Mouse (Mus musculus): ENCODE results near the gene Pan2. TPM values are rescaled to one million over a fixed set of nuclear protein-coding genes. Genes with fewer than 3 reads are reported as not detected.

Gene Pan2
- polyA plus RNA-seq, 1 experiment from 2014 or later, result 10.2 TPM

- H3K27ac ChIP-seq (ENCODE audit: low read depth), result peak overlapping the region; percentile 98
- no peak for TF ChIP-seq EP300 (IDR thresholded peaks at IDR 0.05; ENCODE audit: low read depth)
- TF ChIP-seq CTCF (IDR thresholded peaks at IDR 0.05; ENCODE audit: low read depth), result no peak
- DNase-seq, result no peak
- H3K9ac ChIP-seq (replicated peaks), result peak overlapping the region; percentile 86
- H3K4me2 ChIP-seq (ENCODE audit: low read depth, low read length), result peak overlapping the region; percentile 97
- ATAC-seq, result no peak
- no peaks in the 10 kb centered on the region for H3K9me3 ChIP-seq (ENCODE audit: low read length)
- H3K4me3 ChIP-seq (ENCODE audit: low read depth, low read length), result peak overlapping the region; percentile 88
- peaks cover 49% of the 10 kb centered on the region for H3K4me1 ChIP-seq (ENCODE audit: insufficient read depth)
- H3K36me3 ChIP-seq (replicated peaks; ENCODE audit: insufficient read depth, low read length), result peaks cover 3% of the 10 kb centered on the region; the same call in 1 of the 2 replicates
- no peaks in the 10 kb centered on the region for H3K27me3 ChIP-seq (ENCODE audit: insufficient read depth, low read length)
- 10% methylated on average over 5 of the region's 5 CpGs for WGBS (ENCODE audit: insufficient replicate concordance)
Measured at GRCm38 (mm10) chr10:128338415-128338814, 35.3 kb downstream of the Pan2 start.

GRCm38 (mm10) chr10:128338948-128339347 lies 35.8 kb downstream of the Pan2 start:
- Histone ChIP-seq H3K4me1 (ENCODE audit: insufficient read depth) (peaks cover 51% of the 10 kb centered on the region), H3K36me3 (replicated peaks; ENCODE audit: insufficient read depth, low read length) (peaks cover 3% of the 10 kb centered on the region; the same call in 1 of the 2 replicates), H3K4me2 (ENCODE audit: low read depth, low read length) (peak overlapping the region; percentile 97), H3K27ac (ENCODE audit: low read depth) (peak overlapping the region; percentile 98), H3K9me3 (ENCODE audit: low read length) (no peaks in the 10 kb centered on the region), H3K9ac (replicated peaks) (peak overlapping the region; percentile 86; the same call in 1 of the 2 replicates), H3K4me3 (ENCODE audit: low read depth, low read length) (peak overlapping the region; percentile 88), H3K27me3 (ENCODE audit: insufficient read depth, low read length) (no peaks in the 10 kb centered on the region)
- ATAC-seq (no peak), DNase-seq (no peak)
- no peak for TF ChIP-seq CTCF (IDR thresholded peaks at IDR 0.05; ENCODE audit: low read depth)
- WGBS (ENCODE audit: insufficient replicate concordance), result 36% methylated on average over 2 of the region's 2 CpGs

- H3K27me3 ChIP-seq (ENCODE audit: insufficient read depth, low read length), result no peaks in the 10 kb centered on the region
- no peak for ATAC-seq
- H3K4me3 ChIP-seq (ENCODE audit: low read depth, low read length), result no peak overlapping the region
- peaks cover 3% of the 10 kb centered on the region; the same call in 1 of the 2 replicates for H3K36me3 ChIP-seq (replicated peaks; ENCODE audit: insufficient read depth, low read length)
- no peaks in the 10 kb centered on the region for H3K9me3 ChIP-seq (ENCODE audit: low read length)
- no peak for TF ChIP-seq EP300 (IDR thresholded peaks at IDR 0.05; ENCODE audit: low read depth)
- peak; percentile 61 for TF ChIP-seq CTCF (IDR thresholded peaks at IDR 0.05; ENCODE audit: low read depth)
- peak overlapping the region; percentile 7; the same call in 1 of the 2 replicates for H3K4me2 ChIP-seq (ENCODE audit: low read depth, low read length)
- H3K9ac ChIP-seq (replicated peaks), result no peak overlapping the region
- no peak overlapping the region for H3K27ac ChIP-seq (ENCODE audit: low read depth)
- DNase-seq, result no peak
- peaks cover 58% of the 10 kb centered on the region for H3K4me1 ChIP-seq (ENCODE audit: insufficient read depth)
- WGBS (ENCODE audit: insufficient replicate concordance), result 56% methylated on average over 2 of the region's 2 CpGs
Measured at GRCm38 (mm10) chr10:128340257-128340656, 37.1 kb downstream of the Pan2 start.

- WGBS (ENCODE audit: insufficient replicate concordance), result 80% methylated on average over 1 of the region's 1 CpGs
- H3K4me2 ChIP-seq (ENCODE audit: low read depth, low read length), result peak overlapping the region; percentile 10; the same call in 1 of the 2 replicates
- peak overlapping the region; percentile 61 for H3K27ac ChIP-seq (ENCODE audit: low read depth)
- H3K4me3 ChIP-seq (ENCODE audit: low read depth, low read length), result no peak overlapping the region
- ATAC-seq (0 out of 2 replicates have a peak, but pooled peaks have one; percentile 14), DNase-seq (no peak)
- peaks cover 3% of the 10 kb centered on the region; the same call in 1 of the 2 replicates for H3K36me3 ChIP-seq (replicated peaks; ENCODE audit: insufficient read depth, low read length)
- H3K27me3 ChIP-seq (ENCODE audit: insufficient read depth, low read length), result no peaks in the 10 kb centered on the region
- H3K9ac ChIP-seq (replicated peaks), result no peak overlapping the region
- H3K4me1 ChIP-seq (ENCODE audit: insufficient read depth), result peaks cover 47% of the 10 kb centered on the region
- H3K9me3 ChIP-seq (ENCODE audit: low read length), result no peaks in the 10 kb centered on the region
- TF ChIP-seq EP300 (IDR thresholded peaks at IDR 0.05; ENCODE audit: low read depth) (no peak), CTCF (IDR thresholded peaks at IDR 0.05; ENCODE audit: low read depth) (no peak)
Measured at GRCm38 (mm10) chr10:128343436-128343835, 40.3 kb downstream of the Pan2 start.

- TF ChIP-seq EP300 (IDR thresholded peaks at IDR 0.05; ENCODE audit: low read depth), result 0 out of 2 replicates have a peak, but pooled peaks have one; percentile 23
- TF ChIP-seq CTCF (IDR thresholded peaks at IDR 0.05; ENCODE audit: low read depth), result no peak
- Histone ChIP-seq H3K27me3 (ENCODE audit: insufficient read depth, low read length) (no peaks in the 10 kb centered on the region), H3K27ac (ENCODE audit: low read depth) (peak overlapping the region; percentile 80), H3K4me2 (ENCODE audit: low read depth, low read length) (peak overlapping the region; percentile 63), H3K36me3 (replicated peaks; ENCODE audit: insufficient read depth, low read length) (peaks cover 6% of the 10 kb centered on the region; the same call in 1 of the 2 replicates), H3K9me3 (ENCODE audit: low read length) (no peaks in the 10 kb centered on the region), H3K4me3 (ENCODE audit: low read depth, low read length) (peak overlapping the region; percentile 15; the same call in 1 of the 2 replicates), H3K4me1 (ENCODE audit: insufficient read depth) (peaks cover 34% of the 10 kb centered on the region), H3K9ac (replicated peaks) (no peak overlapping the region)
- WGBS (ENCODE audit: insufficient replicate concordance), result 14% methylated on average over 7 of the region's 7 CpGs
- ATAC-seq, result peak; percentile 84
- DNase-seq, result peak; percentile 87
Measured at GRCm38 (mm10) chr10:128344568-128345275, 41.6 kb downstream of the Pan2 start.

GRCm38 (mm10) chr10:128347541-128347940 lies 44.4 kb downstream of the Pan2 start:
- DNase-seq (no peak), ATAC-seq (no peak)
- Histone ChIP-seq H3K9me3 (ENCODE audit: low read length) (no peaks in the 10 kb centered on the region), H3K4me1 (ENCODE audit: insufficient read depth) (peaks cover 22% of the 10 kb centered on the region), H3K4me2 (ENCODE audit: low read depth, low read length) (no peak overlapping the region), H3K27ac (ENCODE audit: low read depth) (no peak overlapping the region), H3K27me3 (ENCODE audit: insufficient read depth, low read length) (no peaks in the 10 kb centered on the region), H3K4me3 (ENCODE audit: low read depth, low read length) (no peak overlapping the region), H3K9ac (replicated peaks) (no peak overlapping the region), H3K36me3 (replicated peaks; ENCODE audit: insufficient read depth, low read length) (peaks cover 27% of the 10 kb centered on the region)
- 84% methylated on average over 8 of the region's 8 CpGs for WGBS (ENCODE audit: insufficient replicate concordance)
- no peak for TF ChIP-seq CTCF (IDR thresholded peaks at IDR 0.05; ENCODE audit: low read depth)
- TF ChIP-seq EP300 (IDR thresholded peaks at IDR 0.05; ENCODE audit: low read depth), result no peak
